In genomic region chr5:65354985-65355384, GRCm38 (mm10) we compare ENCODE assay signal across 23 mouse cellular contexts. TPM values are rescaled to one million over a fixed set of nuclear protein-coding genes. Genes with fewer than 3 reads are reported as not detected.
A peak's percentile ranks its signal among the peaks of the same experiment; 100 is the strongest.
DNase-seq lines count a peak whose midpoint lies in the region; ATAC-seq and TF ChIP-seq lines count a peak whose summit lies in the region.
"Had no signal": no experiment of that assay in that cellular context is flagged by ENCODE, and none has a peak within 500 bp of the region (broad histone marks: within the 10 kb centered on the region; RNA-seq: fewer than 3 reads in every experiment).

No protein-coding gene starts in this region.

- DNase-seq in layer of hippocampus, adult 2 months (ENCODE audit: low spot score in 2 of 2) = no peak
- DNase-seq in layer of hippocampus, adult 9-11 months = no peak
- peak; percentile 38 for DNase-seq in thymus, postnatal 4 days
- no peak for DNase-seq in thymus, adult 18-20 months
- no peak for DNase-seq in Patski (ENCODE audit: low read depth, low spot score)
- DNase-seq in splenic B cell, adult 2 months (ENCODE audit: low read depth, low spot score) = peak; percentile 33
- no peak for DNase-seq in urinary bladder, postnatal 25 days (ENCODE audit: low spot score)
- no peak for DNase-seq in cerebellum, adult 18-20 months
- DNase-seq: adrenal gland, postnatal 10 days; cerebellum, adult 2 months; gastrocnemius, postnatal 10 days; heart, postnatal 10 days; kidney, postnatal 10 days; right cerebral cortex, postnatal 25 days; thymus, postnatal 25 days had no signal

- ATAC-seq in Patski = no peak

- H3K27me3 ChIP-seq in Patski = peaks cover 5% of the 10 kb centered on the region
- H3K27me3 ChIP-seq in splenic B cell, adult 2 months (ENCODE audit: control insufficient read depth, insufficient read depth, low read length, poor library complexity, severe bottlenecking) = no peaks in the 10 kb centered on the region
- H3K27me3 ChIP-seq: embryonic facial prominence, embryonic 13.5 days; hindbrain, embryonic 12.5 days; lung, embryonic 15.5 days; neural tube, embryonic 12.5 days had no signal

- CTCF ChIA-PET in Patski (lab: Charles Lee) = no interaction called here

- H3K27ac ChIP-seq in layer of hippocampus, adult 2 months = no peak overlapping the region
- H3K27ac ChIP-seq: embryonic facial prominence, embryonic 13.5 days; heart, embryonic 10.5 days; hindbrain, embryonic 12.5 days; limb, embryonic 12.5 days; lung, embryonic 15.5 days; neural tube, embryonic 12.5 days had no signal

- no peaks in the 10 kb centered on the region for H3K36me3 ChIP-seq in splenic B cell, adult 2 months (ENCODE audit: control insufficient read depth, insufficient read depth, low read length, poor library complexity, severe bottlenecking)
- H3K36me3 ChIP-seq: embryonic facial prominence, embryonic 13.5 days; heart, embryonic 10.5 days; hindbrain, embryonic 12.5 days; limb, embryonic 12.5 days; lung, embryonic 15.5 days; neural tube, embryonic 12.5 days had no signal

- peak; percentile 36 for TF ChIP-seq CTCF in layer of hippocampus, adult 2 months (conservative IDR thresholded peaks at IDR 0.05)
- peak; percentile 33 for TF ChIP-seq CTCF in Patski (IDR thresholded peaks at IDR 0.05)

- in situ Hi-C loops in Patski (cut with MboI; ENCODE audit: low pct_unique_long_range_greater_than_20kb) = no loop called here

- POLR2A ChIA-PET in Patski (lab: Charles Lee) = interaction anchor here (0.6 kb wide), 1 partner anchor 359 kb away, joined by 3 read pairs; no protein-coding TSS in a partner anchor

- H3K4me3 ChIP-seq in layer of hippocampus, adult 2 months = no peak overlapping the region
- H3K4me3 ChIP-seq: embryonic facial prominence, embryonic 13.5 days; heart, embryonic 10.5 days; hindbrain, embryonic 12.5 days; limb, embryonic 12.5 days; lung, embryonic 15.5 days; megakaryocyte, embryonic 14.5 days; neural tube, embryonic 12.5 days had no signal

RNA-seq across cellular contexts. Expression of gene Klb, which starts 6.9 kb away (rescaled TPM):
- under 1 TPM; 0.46 to 0.66 TPM for total RNA-seq in layer of hippocampus, adult 2 months (2021)
- 0.05 TPM for polyA plus RNA-seq in Patski (2021)
- total RNA-seq: CH12.LX had no signal
- polyA plus RNA-seq: hindbrain, embryonic 12.5 days; lung, embryonic 15.5 days; neural tube, embryonic 12.5 days had no signal

RNA-seq across cellular contexts. Expression of gene Rfc1, which starts 19.5 kb away (rescaled TPM):
- total RNA-seq in layer of hippocampus, adult 2 months (2021) = 10 to 100 TPM; 33.2 to 38.2 TPM
- 50.2 TPM for polyA plus RNA-seq in Patski (2021)

RNA-seq across cellular contexts. Expression of gene Rpl9, which starts 36.3 kb away (rescaled TPM):
- total RNA-seq in layer of hippocampus, adult 2 months (2021) = 100 to 1,000 TPM; 705 to 728 TPM
- polyA plus RNA-seq in Patski (2021) = 1,404 TPM

RNA-seq across cellular contexts. Expression of gene Lias, which starts 36.3 kb away (rescaled TPM):
- 10 to 100 TPM; 33.6 to 37.3 TPM for total RNA-seq in layer of hippocampus, adult 2 months (2021)
- polyA plus RNA-seq in Patski (2021) = 44.5 TPM

Comparison
In these comparisons a context has a peak if more than half of its experiments do, and no peak if none do; other contexts are left out.
1. DNase-seq: peak in thymus, postnatal 4 days (single experiment) and splenic B cell, adult 2 months (single experiment); none in layer of hippocampus, adult 2 months (0 of 2), layer of hippocampus, adult 9-11 months (single experiment), thymus, adult 18-20 months (0 of 2), Patski (single experiment), urinary bladder, postnatal 25 days (single experiment) and cerebellum, adult 18-20 months (0 of 2).